Mouse (Mus musculus): ENCODE results near the gene Lrrc51.

GRCm38 (mm10) chr7:101863415-101863814, 70.3 kb downstream of the Lrrc51 start, which contains the start of gene Anapc15:
- TF ChIP-seq CTCF (IDR thresholded peaks at IDR 0.05; ENCODE audit: low read depth, low read length) (no peak), POLR2A (IDR thresholded peaks at IDR 0.05; ENCODE audit: extremely low read depth, insufficient read depth, low read length) (no peak)
